Mouse (Mus musculus) thymus, postnatal 4 days (tissue): ENCODE data around the gene Bloc1s1.

Experiments used
- DNase-seq: peaks from one replicate; pipeline ENCODE4 v3.0.0; 2021

Gene Bloc1s1

GRCm38 (mm10) chr10:128904812-128905211, 19.0 kb downstream of the Bloc1s1 start:
- DNase-seq: no peak

- DNase-seq: no peak
Measured at GRCm38 (mm10) chr10:128902409-128902988, 21.3 kb downstream of the Bloc1s1 start.

- DNase-seq: no peak
Measured at GRCm38 (mm10) chr10:128901409-128901808, 22.4 kb downstream of the Bloc1s1 start.

DNA sequence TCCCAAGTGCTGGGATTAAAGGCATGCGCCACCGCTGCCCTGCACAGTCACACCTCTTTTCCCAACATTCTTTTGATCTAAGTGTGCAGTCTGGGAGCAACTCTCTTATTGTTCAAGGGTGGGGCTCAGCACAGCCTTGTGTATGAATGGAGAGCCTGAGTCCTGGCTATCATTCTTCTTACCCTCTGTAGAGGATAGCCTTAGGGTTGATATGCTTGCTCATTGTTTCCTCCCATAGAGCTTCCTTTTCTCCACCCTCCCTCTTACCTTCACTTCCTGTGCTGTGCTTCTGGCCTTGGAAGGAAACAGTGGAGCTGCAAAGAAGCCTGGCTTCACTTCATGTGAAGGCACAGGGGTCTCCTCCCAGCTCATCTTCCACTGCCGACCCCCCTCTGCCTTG, 23.1 kb downstream of the Bloc1s1 start, which contains the start of gene Cd63:
Cd63 (plus strand) TSS at position 292 of the 400 bp plus-strand sequence.
- DNase-seq: no peak

DNA sequence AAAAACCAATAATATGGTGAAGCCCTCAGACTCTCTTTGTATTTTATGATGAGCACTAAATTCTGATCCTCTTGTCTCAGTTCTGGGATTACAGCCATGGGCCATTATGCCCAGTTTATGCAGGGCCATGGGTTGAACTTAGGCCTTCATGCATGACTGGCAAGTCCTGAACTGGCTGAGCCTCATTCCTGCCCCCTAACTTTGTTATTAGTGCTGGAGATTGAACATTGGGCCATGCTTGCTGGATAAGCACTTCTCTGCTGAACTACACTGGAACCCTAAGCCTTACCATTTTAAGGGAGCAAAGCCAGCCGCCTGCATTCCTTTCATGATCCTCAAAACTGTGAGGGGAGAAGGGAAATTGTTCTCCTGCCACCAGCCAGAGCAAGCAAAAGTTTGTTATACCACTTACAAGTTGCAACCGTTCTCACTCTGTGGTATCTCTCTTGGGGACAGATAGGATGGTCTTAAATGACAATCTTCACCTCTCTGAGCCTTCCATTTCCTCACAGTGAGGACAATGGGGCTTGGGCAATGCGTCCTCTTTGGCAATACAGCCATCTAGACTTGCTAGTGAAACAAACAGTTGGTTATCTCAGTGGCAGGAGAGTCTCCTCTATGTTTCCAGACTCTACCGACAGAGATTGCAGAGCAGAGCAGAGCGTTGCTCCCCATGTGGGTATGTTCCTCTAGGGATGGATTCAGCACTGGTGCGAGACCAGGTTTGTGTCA, 23.9 kb downstream of the Bloc1s1 start:
- no peak for DNase-seq

DNA sequence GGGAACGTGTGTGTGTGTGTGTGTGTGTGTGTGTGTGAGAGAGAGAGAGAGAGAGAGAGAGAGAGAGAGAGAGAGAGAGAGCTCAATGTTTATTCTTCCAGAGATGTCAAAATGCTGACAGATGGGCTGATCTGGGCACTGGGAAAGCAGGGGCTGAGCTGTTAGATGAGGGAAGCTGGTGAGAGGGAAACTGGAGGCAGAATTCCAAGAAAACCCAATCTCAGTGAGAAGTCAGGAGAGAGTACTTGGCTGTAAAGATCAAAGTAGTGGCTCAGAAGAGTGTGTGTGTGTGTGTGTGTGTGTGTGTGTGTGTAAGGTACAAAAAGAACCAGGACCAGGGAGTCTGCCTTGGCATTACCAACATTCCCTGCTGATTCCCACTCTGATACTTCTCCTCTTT, 26.3 kb downstream of the Bloc1s1 start:
- no peak for DNase-seq

DNA sequence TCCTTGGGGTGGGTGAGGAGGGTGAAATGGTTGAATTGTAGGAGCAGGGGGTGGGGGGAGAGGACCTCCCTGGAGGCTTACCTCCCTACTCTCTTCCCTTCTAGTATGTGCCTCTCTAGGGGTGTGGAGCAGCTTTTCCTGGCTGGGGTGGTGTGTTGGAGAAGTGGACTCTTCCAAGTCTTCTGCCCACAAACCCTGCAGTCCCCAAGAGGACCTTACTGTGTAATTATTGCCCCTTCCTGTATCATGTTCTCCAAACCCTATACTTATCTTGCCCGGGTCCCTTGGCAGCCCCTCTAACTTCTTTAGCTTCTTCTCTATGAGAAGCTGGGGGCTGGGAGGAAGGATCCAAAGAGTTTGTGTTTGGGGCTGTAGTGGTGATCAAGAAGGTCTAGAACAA, 27.0 kb downstream of the Bloc1s1 start:
- DNase-seq: no peak

GRCm38 (mm10) chr10:128895952-128896693, 27.7 kb downstream of the Bloc1s1 start:
- no peak for DNase-seq

DNA sequence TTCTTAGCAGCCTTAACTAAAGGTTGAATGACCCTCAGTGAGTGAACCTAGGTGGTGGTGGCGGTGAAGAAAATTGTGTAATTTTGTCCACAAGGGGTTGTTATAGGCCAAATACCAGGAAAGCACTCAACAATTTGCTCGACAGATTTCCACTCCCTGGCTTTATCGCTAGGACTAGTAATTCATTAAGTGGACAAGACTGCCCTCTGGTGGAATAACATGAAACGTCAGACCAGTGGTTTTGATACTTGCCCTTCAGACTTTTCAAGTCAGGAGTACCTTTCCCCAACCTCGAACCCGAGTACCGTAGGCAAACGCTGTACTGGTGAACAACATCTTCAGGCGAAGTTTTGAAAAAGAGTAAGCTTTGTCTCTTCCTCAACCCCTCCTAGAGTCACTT, 28.4 kb downstream of the Bloc1s1 start:
- peak; percentile 74 for DNase-seq

GRCm38 (mm10) chr10:128892246-128892645, 31.6 kb downstream of the Bloc1s1 start:
- peak; percentile 37 for DNase-seq

GRCm38 (mm10) chr10:128891296-128892094, 32.3 kb downstream of the Bloc1s1 start, which contains the start of gene Gdf11:
Gdf11 (minus strand) TSS chr10:128891718.
- peak; percentile 81 for DNase-seq

DNA sequence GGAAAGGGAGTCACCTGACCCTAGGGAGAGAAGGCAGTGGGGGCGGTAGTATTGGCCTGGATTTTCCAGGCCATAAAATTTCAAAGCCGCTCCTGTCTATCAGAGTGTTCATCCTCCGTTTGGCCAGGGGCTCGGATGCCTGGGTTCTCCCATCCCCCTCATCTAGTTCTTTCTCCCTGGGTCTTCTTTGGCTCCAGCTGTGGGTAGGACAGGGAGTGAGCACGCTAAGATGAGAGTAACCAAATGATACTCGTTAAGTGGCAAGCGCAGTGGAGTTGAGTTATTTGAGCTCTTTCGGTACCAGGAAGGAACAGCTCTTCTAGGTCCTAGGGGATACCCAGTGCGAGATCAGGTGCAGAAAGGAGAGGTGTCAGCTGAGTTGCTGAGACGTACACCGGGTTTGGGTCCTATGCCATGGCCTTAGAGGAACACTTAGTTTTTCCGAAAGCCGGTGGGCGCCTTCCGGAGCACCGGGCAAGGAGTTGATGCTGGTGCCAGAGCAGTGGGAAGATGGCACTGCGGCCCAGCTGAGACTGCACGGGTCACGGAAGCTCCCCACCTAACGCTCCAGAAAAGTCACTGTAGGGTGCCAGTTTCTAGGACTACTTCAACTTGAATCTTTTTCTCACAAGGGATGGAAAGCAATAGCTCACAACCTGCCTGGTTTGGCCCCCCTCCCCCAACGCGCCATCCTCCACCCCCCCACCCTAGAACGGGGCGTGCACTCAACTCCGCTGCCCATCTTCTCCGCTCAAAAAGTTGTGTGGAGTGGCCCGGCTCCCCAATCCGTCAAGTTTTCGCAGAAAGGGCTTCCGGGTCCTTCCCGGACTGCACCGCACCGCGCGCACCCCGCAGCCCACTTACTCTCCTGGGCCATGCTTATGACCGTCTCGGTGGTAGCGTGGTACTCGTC, 33.2 kb downstream of the Bloc1s1 start:
- DNase-seq: peak; percentile 68

GRCm38 (mm10) chr10:128889846-128890245, 34.0 kb downstream of the Bloc1s1 start:
- no peak for DNase-seq

DNA sequence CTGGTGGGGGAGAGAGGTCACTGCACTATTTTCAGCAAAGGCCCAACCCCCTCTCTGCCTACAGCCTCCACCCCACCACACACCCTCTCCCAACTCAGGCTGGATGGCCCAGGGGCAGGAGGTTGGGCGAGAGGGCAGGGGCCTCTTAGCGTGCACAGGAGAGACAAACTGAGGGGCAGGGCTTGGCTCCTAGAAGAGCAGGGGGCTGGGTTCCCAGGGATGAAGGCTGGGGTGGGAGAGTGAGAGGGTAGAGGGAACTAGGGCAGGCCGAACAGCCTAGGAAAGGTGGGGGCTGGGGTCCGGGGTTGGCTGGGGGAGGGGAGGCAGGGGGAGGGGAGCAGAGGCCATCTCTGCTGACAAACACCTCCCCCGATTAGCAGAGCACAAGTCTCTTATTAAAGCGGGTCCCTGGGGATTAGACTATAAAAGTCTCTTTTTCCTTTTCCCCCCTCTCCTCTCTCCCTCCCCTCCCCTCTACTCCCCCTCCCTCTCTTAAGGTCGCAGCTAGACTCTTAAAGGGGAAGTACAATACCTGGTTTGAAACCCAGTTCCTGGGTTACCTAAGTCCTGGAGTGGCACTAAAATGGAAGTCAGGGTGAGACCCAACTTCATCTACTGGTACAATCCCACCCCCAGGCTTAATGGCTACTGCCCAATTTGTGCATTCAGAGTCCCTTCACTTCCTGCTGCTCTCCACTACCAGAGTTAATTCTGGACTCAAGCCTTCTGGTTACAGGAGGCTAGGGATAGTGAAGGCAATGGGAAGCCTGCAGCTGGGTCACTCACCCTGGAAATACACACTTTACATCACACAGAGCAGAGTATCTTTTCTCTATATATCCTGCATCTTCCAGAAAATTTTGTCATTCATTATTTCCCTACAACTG, 34.7 kb downstream of the Bloc1s1 start:
- peak; percentile 20 for DNase-seq

- no peak for DNase-seq
Measured at GRCm38 (mm10) chr10:128882067-128882466, 41.8 kb downstream of the Bloc1s1 start.

- no peak for DNase-seq
Measured at GRCm38 (mm10) chr10:128878811-128879210, 45.0 kb downstream of the Bloc1s1 start.

DNA sequence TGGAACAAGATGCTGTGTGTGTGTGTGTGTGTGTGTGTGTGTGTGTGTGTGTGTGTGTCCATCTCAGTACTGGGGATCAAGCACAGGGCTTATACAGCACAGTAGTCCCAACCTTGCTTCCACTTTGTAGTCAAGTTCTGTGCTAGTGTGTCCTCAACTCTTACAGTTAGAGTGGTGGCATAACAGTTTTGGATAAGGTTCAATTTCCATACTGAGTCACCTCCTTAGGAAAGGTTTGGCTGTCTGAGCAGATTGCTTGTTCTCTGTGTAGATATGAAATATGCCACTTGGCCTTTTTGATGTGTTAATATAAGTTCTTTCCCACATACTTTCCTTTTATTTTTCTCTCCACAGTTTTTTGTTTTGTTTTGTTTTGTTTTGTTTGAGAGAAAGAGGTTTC, 45.5 kb downstream of the Bloc1s1 start:
- no peak for DNase-seq

- no peak for DNase-seq
Measured at GRCm38 (mm10) chr10:128870341-128870740, 53.5 kb downstream of the Bloc1s1 start.
